Comparison of ENCODE assay signal across 8 mouse cellular contexts in the genomic region with DNA sequence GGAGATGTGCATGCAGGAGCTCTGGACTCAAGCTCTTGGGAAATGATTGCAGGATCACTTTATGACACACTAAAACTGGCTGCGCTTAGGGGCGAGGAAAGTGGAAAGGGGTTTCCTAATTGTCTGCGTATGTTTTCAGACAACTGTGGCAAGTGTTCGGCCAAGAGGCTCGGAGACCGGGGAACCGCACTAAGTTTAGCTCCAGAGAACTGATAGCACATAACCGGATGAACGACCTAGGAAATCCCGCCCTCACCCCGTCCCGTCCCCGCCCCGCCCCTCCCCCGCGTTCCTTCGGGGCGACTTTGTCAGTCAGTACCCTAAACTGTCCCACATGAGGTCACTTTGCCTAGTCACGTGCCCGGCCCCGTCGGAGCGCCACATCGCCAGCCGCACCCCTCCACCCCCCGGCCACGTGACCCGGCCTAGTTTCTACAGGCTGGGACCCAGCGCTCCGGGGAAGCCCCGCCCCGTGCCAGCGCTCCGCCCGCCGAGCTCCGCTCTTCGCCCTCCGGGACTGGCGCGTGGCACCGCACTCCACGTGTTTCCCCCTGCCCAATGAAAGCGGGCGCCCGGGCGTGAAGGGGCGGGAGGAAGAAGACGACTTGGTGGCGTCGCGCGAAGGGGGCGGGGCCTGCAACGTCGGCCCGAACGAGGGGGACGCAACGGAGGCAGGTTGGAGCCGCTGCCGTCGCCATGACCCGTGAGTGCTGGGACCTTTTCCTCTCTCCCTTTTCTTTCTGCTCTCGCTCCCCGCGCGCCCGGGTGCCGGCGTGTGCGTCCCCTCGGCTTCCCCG. TPM values are rescaled to one million over a fixed set of nuclear protein-coding genes. Genes with fewer than 3 reads are reported as not detected.
DNase-seq lines count a peak whose midpoint lies in the region; ATAC-seq lines count a peak whose summit lies in the region.

A gene (plus strand): TSS at position 457 of the 797 bp plus-strand sequence.

- under 1% methylated on average over 67 of the region's 74 CpGs for WGBS in lung, embryonic 16.5 days

- H3K4me3 ChIP-seq in lung, embryonic 16.5 days (ENCODE audit: low read length): peak within 1 kb of the TSS; percentile 99

- H3K36me3 ChIP-seq in lung, embryonic 16.5 days (ENCODE audit: control insufficient read depth, insufficient read depth, low read length): peaks cover 3% of the 10 kb centered on the region; the same call in 1 of the 2 replicates

- peak within 1 kb of the TSS; percentile 98 for H3K27ac ChIP-seq in lung, embryonic 16.5 days (ENCODE audit: low read length)

- DNase-seq in MEL-GATA-1-ER (ENCODE audit: extremely low read depth, low read depth): peak; percentile 94
- peak; percentile 98 for DNase-seq in cerebellum, adult 8-10 months
- peak; percentile 97 for DNase-seq in forelimb bud, embryonic 11.5 days (ENCODE audit: low read depth, low spot score)
- peak; percentile 94 for DNase-seq in layer of hippocampus, adult 9-10 months (ENCODE audit: low spot score)
- peak; percentile 96 for DNase-seq in ovary, postnatal 10 days (ENCODE audit: low spot score)
- peak; percentile 98 to 99 for DNase-seq in thymus, postnatal 10 days (ENCODE audit: low spot score in 2 of 2)

- peak within 1 kb of the TSS; percentile 90 for H3K4me2 ChIP-seq in lung, embryonic 16.5 days (ENCODE audit: low read depth, low read length)

- peak; percentile 86 to 92 for ATAC-seq in hematopoietic stem cell, adult 5-6 weeks (replicated peaks in 1 of 2; ENCODE audit: insufficient read depth in 1 of 2, low FRiP score in 2 of 2, low TSS enrichment in 1 of 2, low read depth in 1 of 2, poor library complexity in 2 of 2, severe bottlenecking in 2 of 2)
- peak; percentile 98 for ATAC-seq in lung, embryonic 16.5 days (ENCODE audit: low read depth)

- H3K9ac ChIP-seq in lung, embryonic 16.5 days (ENCODE audit: low read length): peak within 1 kb of the TSS; percentile 99

- no peaks in the 10 kb centered on the region for H3K27me3 ChIP-seq in lung, embryonic 16.5 days (ENCODE audit: control insufficient read depth, insufficient read depth, low read depth, low read length)

- peaks cover 21% of the 10 kb centered on the region for H3K4me1 ChIP-seq in lung, embryonic 16.5 days (replicated peaks; ENCODE audit: control insufficient read depth, insufficient read depth, low read length)

- no peaks in the 10 kb centered on the region for H3K9me3 ChIP-seq in lung, embryonic 16.5 days (ENCODE audit: control insufficient read depth, low read length)

RNA-seq across cellular contexts. Expression of the gene that starts here (rescaled TPM):
- 210 and 244 TPM in 2 replicates for total RNA-seq in hematopoietic stem cell, adult 5-6 weeks (2017)
- 430 and 509 TPM in 2 replicates for polyA plus RNA-seq in lung, embryonic 16.5 days (2015; fragmentation: Nextera tagmentation; extraction: Ambion mirVana)

Comparison
In these comparisons a context has a peak if more than half of its experiments do, and no peak if none do; other contexts are left out.
1. Peak in every context shown above with its lines: DNase-seq, ATAC-seq, H3K4me3 ChIP-seq and H3K27ac ChIP-seq.